Mouse (Mus musculus) T-helper 2 cell (primary cell): Measurements from ENCODE around the gene Filip1.

ENCODE experiments used
- in situ Hi-C: fragments of 300-600 bp; cut with MboI, MseI; formaldehyde crosslinking; loops from one replicate; pipeline ENCODE4 v1.15.1; 2025; ENCODE audit warnings: high pct_unique_total_duplicates

Gene Filip1

GRCm38 (mm10) chr9:79948376-79948775 lies 64.3 kb downstream of the Filip1 start:
- in situ Hi-C loops, result no loop called here

- in situ Hi-C loops, result no loop called here
Observed at GRCm38 (mm10) chr9:79947973-79948372, 64.7 kb downstream of the Filip1 start.

GRCm38 (mm10) chr9:79947414-79947813 lies 65.2 kb downstream of the Filip1 start:
- in situ Hi-C loops, result no loop called here

GRCm38 (mm10) chr9:79944872-79945271 lies 67.8 kb downstream of the Filip1 start:
- in situ Hi-C loops, result no loop called here

- in situ Hi-C loops, result no loop called here
Observed at GRCm38 (mm10) chr9:79943986-79944385, 68.7 kb downstream of the Filip1 start.

- in situ Hi-C loops, result no loop called here
Observed at GRCm38 (mm10) chr9:79938416-79939206, 74.0 kb downstream of the Filip1 start.

- in situ Hi-C loops, result no loop called here
Observed at GRCm38 (mm10) chr9:79937570-79937969, 75.1 kb downstream of the Filip1 start.

GRCm38 (mm10) chr9:79932578-79932977 lies 80.1 kb downstream of the Filip1 start:
- in situ Hi-C loops, result no loop called here

- in situ Hi-C loops, result no loop called here
Observed at GRCm38 (mm10) chr9:79928092-79928491, 84.6 kb downstream of the Filip1 start.

- in situ Hi-C loops, result no loop called here
Observed at GRCm38 (mm10) chr9:79927156-79927870, 85.3 kb downstream of the Filip1 start.

GRCm38 (mm10) chr9:79926464-79927155 lies 86.0 kb downstream of the Filip1 start:
- in situ Hi-C loops, result no loop called here

- in situ Hi-C loops, result no loop called here
Observed at GRCm38 (mm10) chr9:79925950-79926349, 86.7 kb downstream of the Filip1 start.

- in situ Hi-C loops, result no loop called here
Observed at GRCm38 (mm10) chr9:79923262-79923661, 89.4 kb downstream of the Filip1 start.

- in situ Hi-C loops, result no loop called here
Observed at GRCm38 (mm10) chr9:79922493-79922760, 90.2 kb downstream of the Filip1 start.

- in situ Hi-C loops, result no loop called here
Observed at GRCm38 (mm10) chr9:79921701-79922492, 90.8 kb downstream of the Filip1 start.

- in situ Hi-C loops, result no loop called here
Observed at GRCm38 (mm10) chr9:79920540-79920933, 92.1 kb downstream of the Filip1 start.

- in situ Hi-C loops, result no loop called here
Observed at GRCm38 (mm10) chr9:79919750-79920539, 92.7 kb downstream of the Filip1 start.

GRCm38 (mm10) chr9:79919303-79919721 lies 93.3 kb downstream of the Filip1 start:
- in situ Hi-C loops, result no loop called here

- in situ Hi-C loops, result no loop called here
Observed at GRCm38 (mm10) chr9:79918325-79919117, 94.1 kb downstream of the Filip1 start.

GRCm38 (mm10) chr9:79914276-79914675 lies 98.4 kb downstream of the Filip1 start:
- in situ Hi-C loops, result no loop called here
